Mouse (Mus musculus): ENCODE data around the gene Olfr1255.

DNA sequence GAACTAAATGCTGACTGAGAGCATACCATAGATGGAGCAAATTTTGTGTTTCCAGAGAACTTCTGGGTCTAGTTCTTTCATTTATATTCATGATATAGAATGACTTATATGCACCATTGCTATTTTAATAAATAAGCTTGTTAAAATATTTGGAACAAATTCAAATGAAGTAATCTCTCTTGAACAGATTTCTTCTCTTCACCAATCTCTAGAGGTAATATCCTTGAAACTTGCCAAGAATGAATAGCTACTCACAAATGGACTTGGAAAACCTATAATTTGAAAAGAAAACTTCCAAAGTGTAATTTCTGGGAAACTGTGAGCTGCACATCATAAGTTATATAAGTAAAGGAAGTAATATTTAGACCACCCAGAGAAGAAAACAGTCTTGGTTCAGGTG, 18.3 kb upstream of the Olfr1255 start, which contains the start of gene Olfr1254:
- TF ChIP-seq CTCF (IDR thresholded peaks at IDR 0.05; ENCODE audit: control insufficient read depth, insufficient read depth, insufficient read length) (no peak), MAX (IDR thresholded peaks at IDR 0.05) (no peak), FOSL1 (IDR thresholded peaks at IDR 0.05; ENCODE audit: insufficient read depth, low read length, poor library complexity, severe bottlenecking) (no peak), MYOG (IDR thresholded peaks at IDR 0.05; ENCODE audit: control insufficient read depth, extremely low read depth, insufficient read length) (no peak), USF1 (IDR thresholded peaks at IDR 0.05; ENCODE audit: low read depth) (no peak)

Data from C2C12 (cell line).